Comparison of ENCODE assay signal across 24 mouse cellular contexts in the genomic region with DNA sequence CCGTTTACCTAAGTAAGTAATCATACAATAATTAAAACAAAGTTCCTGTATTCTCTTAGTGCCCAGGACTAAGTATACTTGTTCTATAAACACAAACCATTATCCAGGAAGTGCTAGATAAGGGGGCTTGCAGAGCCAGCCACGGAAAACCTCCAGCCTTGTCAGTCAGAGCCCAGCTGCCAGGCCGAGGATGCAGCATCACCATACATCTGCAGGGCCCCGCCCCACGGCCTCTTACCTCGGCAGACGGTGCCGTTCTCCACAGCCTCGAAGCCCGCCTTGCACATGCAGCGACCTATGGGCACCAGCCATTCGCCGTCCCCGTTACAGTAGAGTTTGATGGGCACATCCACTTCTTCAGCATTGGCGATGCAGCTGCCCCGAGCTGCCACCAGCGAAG.
DNase-seq lines count a peak whose midpoint lies in the region; ATAC-seq and TF ChIP-seq lines count a peak whose summit lies in the region.
"Had no signal": no experiment of that assay in that cellular context is flagged by ENCODE, and none has a peak within 500 bp of the region (broad histone marks: within the 10 kb centered on the region; RNA-seq: fewer than 3 reads in every experiment).

No protein-coding gene starts in this region.

- H3K27ac ChIP-seq in ES-Bruce4 (ENCODE audit: insufficient read depth, low read length) = no peak overlapping the region
- H3K27ac ChIP-seq: forebrain, embryonic 15.5 days; heart, embryonic 15.5 days; hindbrain, embryonic 14.5 days had no signal

- TF ChIP-seq POLR2A in ES-Bruce4 (IDR thresholded peaks at IDR 0.05; ENCODE audit: insufficient read depth, low read length) = no peak

- H3K36me3 ChIP-seq in megakaryocyte, embryonic 14.5 days (replicated peaks; ENCODE audit: low read length) = peaks cover 8% of the 10 kb centered on the region
- no peaks in the 10 kb centered on the region for H3K36me3 ChIP-seq in ES-Bruce4 (ENCODE audit: control insufficient read depth, insufficient read depth, low read length, poor library complexity, severe bottlenecking)
- H3K36me3 ChIP-seq: G1E; heart, embryonic 12.5 days; heart, embryonic 15.5 days had no signal

- peaks cover 61% of the 10 kb centered on the region for H3K4me1 ChIP-seq in megakaryocyte, embryonic 14.5 days
- H3K4me1 ChIP-seq in ES-Bruce4 (ENCODE audit: control insufficient read depth, insufficient read depth, low read length) = no peaks in the 10 kb centered on the region
- H3K4me1 ChIP-seq: heart, embryonic 15.5 days had no signal

- peaks cover 41% of the 10 kb centered on the region for H3K27me3 ChIP-seq in megakaryocyte, embryonic 14.5 days (replicated peaks)
- H3K27me3 ChIP-seq in ES-Bruce4 (ENCODE audit: control insufficient read depth, insufficient read depth, low read length, poor library complexity, severe bottlenecking) = no peaks in the 10 kb centered on the region
- H3K27me3 ChIP-seq: forebrain, embryonic 15.5 days; heart, embryonic 12.5 days; heart, embryonic 15.5 days had no signal

- H3K9ac ChIP-seq in ES-Bruce4 (ENCODE audit: low read depth, poor library complexity, severe bottlenecking) = no peak overlapping the region
- H3K9ac ChIP-seq: forebrain, embryonic 15.5 days; heart, embryonic 12.5 days; heart, embryonic 15.5 days; hindbrain, embryonic 14.5 days had no signal

- TF ChIP-seq EP300 in ES-Bruce4 (IDR thresholded peaks at IDR 0.05; ENCODE audit: insufficient read depth, low read depth, low read length) = no peak

- peaks cover 7% of the 10 kb centered on the region; the same call in 1 of the 2 replicates for H3K9me3 ChIP-seq in megakaryocyte, embryonic 14.5 days
- H3K9me3 ChIP-seq in ES-Bruce4 (replicated peaks; ENCODE audit: control insufficient read depth, insufficient read depth, low read length, poor library complexity, severe bottlenecking) = no peaks in the 10 kb centered on the region; the same call in 1 of the 2 replicates
- H3K9me3 ChIP-seq: forebrain, embryonic 15.5 days; G1E; heart, embryonic 15.5 days had no signal

- DNase-seq in R1 (ENCODE audit: low read depth, low spot score) = peak; percentile 30
- DNase-seq in embryo, embryonic 11 days = no peak
- no peak for DNase-seq in kidney, postnatal 10 days
- DNase-seq in adrenal gland, postnatal 36 days = no peak
- DNase-seq: adrenal gland, postnatal 10 days; cerebellum, adult 11 months; cerebellum, adult 2 months; cerebellum, adult 9-11 months; cerebellum, postnatal 25 days; gastrocnemius, postnatal 10 days; heart, adult 18-20 months; heart, postnatal 10 days; heart, postnatal 36 days had no signal

- TF ChIP-seq CTCF in ES-Bruce4 (IDR thresholded peaks at IDR 0.05; ENCODE audit: low read depth, low read length) = no peak

- ATAC-seq in megakaryocyte, adult 5-6 weeks (ENCODE audit: poor library complexity, severe bottlenecking) = no peak
- ATAC-seq in megakaryocyte progenitor cell, adult 5-6 weeks (replicated peaks; ENCODE audit: poor library complexity) = peak; percentile 37; the same call in 1 of the 2 replicates
- ATAC-seq: CD4-positive, CD25-positive, alpha-beta regulatory T cell, adult 4 months; forebrain, embryonic 15.5 days; intestine, postnatal 0 days had no signal

- H3K4me3 ChIP-seq in megakaryocyte, embryonic 14.5 days (replicated peaks) = peak overlapping the region; percentile 88
- peak overlapping the region; percentile 20 for H3K4me3 ChIP-seq in ES-Bruce4 (ENCODE audit: low read depth, low read length)
- H3K4me3 ChIP-seq: forebrain, embryonic 15.5 days; heart, embryonic 12.5 days; heart, embryonic 15.5 days had no signal
